Mouse (Mus musculus) midbrain, embryonic 14.5 days (tissue): ENCODE results near the gene Akap2. TPM values are rescaled to one million over a fixed set of nuclear protein-coding genes. Genes with fewer than 3 reads are reported as not detected.

Experiments
- ATAC-seq: fragments of 200-750 bp; cut with Nextera tagmentation; 2 replicates; pipeline ENCODE4 v1.8.0; 2017; ENCODE audit warnings: moderate number of reproducible peaks, moderate library complexity; ENCODE audit not compliant: low FRiP score, low TSS enrichment
- DNase-seq: peaks from one replicate; pipeline ENCODE4 v3.0.0-alpha.2; 2015
- H3K27ac ChIP-seq: fragments of 300-500 bp; sonication (generic); replicated peaks from 2 replicates; pipeline ENCODE4 v1.5.1; 2014; ENCODE audit warnings: mild to moderate bottlenecking, low read depth, low read length, moderate library complexity
- H3K27me3 ChIP-seq: fragments of 300-500 bp; sonication (generic); 2 replicates; pipeline ENCODE4 v1.6.1; 2014; ENCODE audit warnings: low read length, control low read depth, mixed read lengths; ENCODE audit not compliant: control insufficient read depth, insufficient read depth
- H3K36me3 ChIP-seq: fragments of 300-500 bp; sonication (generic); 2 replicates; pipeline ENCODE4 v1.6.1; 2014; ENCODE audit warnings: low read length, control low read depth; ENCODE audit not compliant: control insufficient read depth, insufficient read depth
- H3K4me1 ChIP-seq: fragments of 300-500 bp; sonication (generic); 2 replicates; pipeline ENCODE4 v1.6.1; 2014; ENCODE audit warnings: mild to moderate bottlenecking, antibody characterized with exemption, low read length, control low read depth; ENCODE audit not compliant: control insufficient read depth, insufficient read depth
- H3K4me2 ChIP-seq: fragments of 300-500 bp; sonication (generic); 2 replicates; pipeline ENCODE4 v1.6.1; 2014; ENCODE audit warnings: mild to moderate bottlenecking, low read length, moderate library complexity
- H3K4me3 ChIP-seq: fragments of 300-500 bp; sonication (generic); replicated peaks from 2 replicates; pipeline ENCODE4 v1.5.1; 2014; ENCODE audit warnings: low read depth, low read length
- H3K9ac ChIP-seq: fragments of 300-500 bp; sonication (generic); replicated peaks from 2 replicates; pipeline ENCODE4 v1.6.1; 2014; ENCODE audit warnings: mild to moderate bottlenecking, low read length, moderate library complexity
- H3K9me3 ChIP-seq: fragments of 300-500 bp; sonication (generic); 2 replicates; pipeline ENCODE4 v1.6.1; 2016; ENCODE audit warnings: low read length, control low read depth, mixed read lengths; ENCODE audit not compliant: control insufficient read depth
- WGBS: fragments of 180-500 bp; shearing (Covaris S2); extraction: QIAGEN DNeasy Blood & Tissue Kit; methylation state at CpG from one replicate; pipeline ENCODE4 v1.1.7; 2014; 5-methylcytosine and 5-hydroxymethylcytosine counted together
- polyA plus RNA-seq: library from polyadenylated mRNA; unstranded; fragments of >200 nt; fragmentation: Nextera tagmentation; extraction: Ambion mirVana; gene quantifications from 2 replicates; pipeline ENCODE4 v1.2.1, GENCODE M21; 2014

Gene Akap2
- polyA plus RNA-seq, 1 experiment from 2014 or later: 10.6 TPM

DNA sequence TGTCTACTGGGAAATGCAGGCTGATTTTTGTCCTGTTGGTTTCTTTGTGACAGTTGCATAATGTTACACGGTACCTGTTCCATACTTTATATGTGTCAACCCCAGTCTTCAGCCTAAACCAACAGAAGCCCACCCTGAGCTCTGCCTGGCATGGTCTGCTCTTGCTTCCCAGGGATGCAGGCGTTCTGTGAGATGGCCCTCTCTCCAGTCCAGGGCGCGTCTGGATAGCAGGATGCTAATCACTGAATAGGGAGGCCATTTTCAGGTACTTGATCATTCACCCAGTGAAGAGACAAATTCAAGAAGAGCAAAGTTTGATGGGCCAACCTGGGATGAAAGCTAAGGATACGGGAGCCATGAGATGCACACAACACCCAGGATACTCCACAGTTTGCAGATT is 161.7 kb downstream of the Akap2 start:
- Histone ChIP-seq H3K4me1 (no peaks in the 10 kb centered on the region), H3K9ac (no peak overlapping the region), H3K27ac (no peak overlapping the region), H3K4me3 (no peak overlapping the region), H3K4me2 (no peak overlapping the region), H3K36me3 (no peaks in the 10 kb centered on the region), H3K27me3 (no peaks in the 10 kb centered on the region), H3K9me3 (no peaks in the 10 kb centered on the region)
- whole genome bisulfite sequencing: 90% methylated on average over 5 of the region's 5 CpGs
- ATAC-seq (no peak), DNase-seq (no peak)

DNA sequence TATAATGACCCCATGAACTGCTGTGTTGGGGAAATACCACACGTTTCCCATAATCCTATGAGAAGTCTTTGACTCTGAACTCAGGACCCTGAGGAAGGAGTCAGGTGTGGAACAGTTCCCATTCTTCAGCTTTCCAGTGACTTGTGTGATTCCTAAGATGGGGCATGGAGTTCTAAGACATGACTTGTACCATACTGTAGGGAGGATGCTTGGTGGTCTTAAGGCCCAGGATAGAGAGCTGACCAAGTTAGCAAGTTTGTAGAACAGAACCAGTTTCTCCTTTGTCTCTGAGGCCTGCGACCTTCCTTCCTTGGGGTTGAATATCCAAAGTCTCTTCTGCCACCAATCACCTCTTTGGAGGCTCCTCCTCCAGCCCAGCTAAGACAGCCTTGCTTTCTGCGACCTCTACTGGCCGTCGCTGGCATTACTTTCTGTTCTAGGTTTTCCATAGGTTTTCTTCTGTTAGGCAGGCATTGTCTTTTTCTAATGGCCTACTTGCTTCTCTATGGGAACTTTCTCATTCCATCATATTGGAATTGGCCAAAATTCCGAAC is 162.4 kb downstream of the Akap2 start:
- Histone ChIP-seq H3K27me3 (no peaks in the 10 kb centered on the region), H3K9ac (no peak overlapping the region), H3K4me3 (no peak overlapping the region), H3K9me3 (no peaks in the 10 kb centered on the region), H3K27ac (no peak overlapping the region), H3K4me2 (no peak overlapping the region), H3K36me3 (no peaks in the 10 kb centered on the region), H3K4me1 (no peaks in the 10 kb centered on the region)
- ATAC-seq (no peak; the same call in 1 of the 2 replicates), DNase-seq (peak; percentile 87)
- WGBS: 14% methylated on average over 6 of the region's 6 CpGs

DNA sequence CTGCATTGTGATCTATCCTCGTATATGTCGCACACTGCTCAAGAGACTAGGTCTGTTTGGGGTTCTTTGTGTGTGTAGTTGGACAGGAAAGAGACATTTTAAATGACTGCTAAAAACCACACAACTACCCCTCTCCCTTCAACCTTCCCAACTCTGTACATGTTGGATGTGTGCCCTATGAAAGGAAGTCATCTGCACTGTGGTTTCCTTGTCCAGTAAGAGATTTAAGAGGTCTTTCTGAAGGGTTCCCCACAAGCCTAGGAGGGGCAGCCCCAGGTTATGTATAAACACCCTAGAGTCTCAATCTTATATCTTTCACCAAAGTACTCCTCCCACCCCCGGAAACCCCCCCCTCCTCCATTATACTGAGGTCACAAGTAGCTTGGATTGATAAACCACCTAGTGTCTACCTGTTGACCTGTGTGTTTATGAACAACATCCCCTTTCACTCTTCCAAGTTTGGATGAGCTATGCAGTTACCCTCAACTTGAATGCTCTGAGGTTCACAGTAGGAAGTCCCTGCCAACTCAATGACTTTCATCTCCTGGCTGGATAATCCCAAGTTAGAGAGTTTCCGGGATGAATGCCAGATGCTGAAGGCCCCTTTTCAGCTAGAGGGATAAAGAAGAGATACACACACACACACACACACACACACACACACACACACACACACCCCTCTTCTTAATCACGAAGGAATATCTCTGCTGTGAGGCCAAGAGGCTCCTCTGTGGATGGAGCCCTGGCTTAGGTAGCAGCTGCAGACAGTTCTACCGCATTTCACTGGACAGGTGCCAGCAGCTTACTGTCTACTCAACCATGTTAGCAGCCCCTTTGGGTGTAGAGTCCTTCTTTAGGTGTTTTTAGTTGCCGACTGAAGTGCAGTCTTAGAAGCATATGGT is 166.3 kb downstream of the Akap2 start:
- Histone ChIP-seq H3K9me3 (no peaks in the 10 kb centered on the region), H3K36me3 (no peaks in the 10 kb centered on the region), H3K4me3 (no peak overlapping the region), H3K4me1 (0 out of 2 replicates have a peak, but pooled peaks cover 9% of the 10 kb centered on the region), H3K4me2 (no peak overlapping the region), H3K9ac (no peak overlapping the region), H3K27ac (no peak overlapping the region), H3K27me3 (no peaks in the 10 kb centered on the region)
- peak; percentile 51 for DNase-seq
- no peak for ATAC-seq
- 69% methylated on average over 7 of the region's 7 CpGs for WGBS

DNA sequence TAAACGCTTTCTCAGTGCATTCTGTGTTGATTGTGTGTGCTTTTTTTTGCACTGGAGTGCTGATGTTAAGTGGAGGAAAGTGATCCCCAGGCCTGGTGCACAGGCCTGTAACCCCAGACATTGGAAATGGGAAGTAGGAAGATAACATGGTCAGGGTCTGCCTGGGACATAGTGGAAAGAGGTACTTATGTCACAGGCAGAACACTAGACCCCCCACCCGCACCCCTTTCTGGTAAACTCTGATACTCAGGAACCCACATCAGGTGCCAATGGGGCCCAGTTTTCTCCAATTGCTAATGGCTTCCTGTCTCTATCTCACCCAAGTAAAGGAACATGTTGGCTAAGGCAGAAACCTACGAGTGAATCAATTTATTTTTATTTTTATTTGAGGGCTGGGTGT is 167.1 kb downstream of the Akap2 start:
- no peak for ATAC-seq
- no peak overlapping the region for H3K4me3 ChIP-seq
- H3K4me2 ChIP-seq: no peak overlapping the region
- 0 out of 2 replicates have a peak, but pooled peaks cover 9% of the 10 kb centered on the region for H3K4me1 ChIP-seq
- no peak overlapping the region for H3K27ac ChIP-seq
- no peaks in the 10 kb centered on the region for H3K36me3 ChIP-seq
- no peak overlapping the region for H3K9ac ChIP-seq
- WGBS: 95% methylated on average over 3 of the region's 3 CpGs
- H3K9me3 ChIP-seq: no peaks in the 10 kb centered on the region
- H3K27me3 ChIP-seq: no peaks in the 10 kb centered on the region
- DNase-seq: no peak

DNA sequence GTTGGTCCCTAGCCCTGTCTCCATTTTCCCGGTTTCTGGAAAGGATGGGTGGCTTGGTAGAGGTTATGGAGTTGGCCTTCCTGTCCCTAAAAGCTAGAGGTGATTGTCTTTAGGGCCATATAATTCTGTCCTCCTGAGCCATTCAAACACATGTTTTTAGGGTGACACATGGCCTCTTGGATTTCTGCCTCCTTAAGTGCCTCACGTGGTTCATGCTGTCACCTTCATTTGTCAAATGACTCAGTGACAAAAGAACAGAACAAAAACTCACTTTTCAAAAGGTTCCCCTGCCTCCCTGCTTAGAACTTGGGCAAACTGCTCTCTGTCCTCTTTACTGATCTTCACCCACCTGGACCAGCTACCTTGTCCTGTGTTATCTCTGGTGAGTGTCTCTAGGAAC is 167.7 kb downstream of the Akap2 start:
- ATAC-seq (no peak), DNase-seq (no peak)
- Histone ChIP-seq H3K36me3 (no peaks in the 10 kb centered on the region), H3K27me3 (no peaks in the 10 kb centered on the region), H3K9me3 (no peaks in the 10 kb centered on the region), H3K4me1 (0 out of 2 replicates have a peak, but pooled peaks cover 9% of the 10 kb centered on the region), H3K4me3 (no peak overlapping the region), H3K27ac (no peak overlapping the region), H3K4me2 (no peak overlapping the region), H3K9ac (no peak overlapping the region)
- WGBS: 62% methylated on average over 2 of the region's 2 CpGs

DNA sequence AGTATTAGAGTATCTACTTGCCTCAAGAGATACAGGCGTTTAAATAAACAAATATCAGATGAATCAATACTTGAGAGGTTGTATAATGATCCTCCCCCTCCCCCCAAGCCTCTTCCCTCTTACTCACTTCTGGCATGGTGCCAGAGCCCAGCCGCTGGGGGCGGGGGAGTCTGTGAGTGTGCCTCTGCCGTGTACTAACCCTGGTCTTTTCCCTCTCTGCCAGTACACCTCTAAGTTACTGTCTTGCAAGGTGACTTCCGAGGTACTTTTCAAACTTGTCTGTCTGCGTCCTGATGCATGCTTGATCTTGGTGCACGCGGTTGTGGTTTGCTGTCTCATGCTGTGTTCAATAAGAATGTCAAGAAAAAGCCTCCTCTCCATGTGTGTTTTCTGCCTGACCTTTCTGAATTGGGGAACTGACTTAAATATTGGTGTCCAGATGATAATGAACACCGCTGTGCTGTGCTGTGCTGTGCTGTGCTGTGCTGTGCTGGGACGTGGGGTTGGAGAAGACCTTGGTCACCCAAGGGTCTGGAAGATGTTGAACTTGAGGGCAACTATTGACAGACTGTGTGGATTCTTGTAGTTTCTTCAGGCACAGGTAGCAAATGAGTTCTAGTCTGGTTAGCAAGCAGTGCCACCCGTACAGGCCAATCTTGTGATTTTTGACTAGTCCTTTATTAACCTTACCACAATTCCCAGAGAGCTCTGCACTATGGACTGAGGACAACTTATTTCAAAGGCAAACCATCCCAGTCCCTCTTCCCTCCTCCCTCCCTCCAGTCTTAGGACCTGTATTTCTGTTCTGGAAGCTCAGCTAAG is 168.8 kb downstream of the Akap2 start:
- DNase-seq (peak; percentile 78), ATAC-seq (peak; percentile 66; the same call in 1 of the 2 replicates)
- H3K4me2 ChIP-seq: no peak overlapping the region
- no peak overlapping the region for H3K9ac ChIP-seq
- 0 out of 2 replicates have a peak, but pooled peaks cover 9% of the 10 kb centered on the region for H3K4me1 ChIP-seq
- H3K27me3 ChIP-seq: no peaks in the 10 kb centered on the region
- no peak overlapping the region for H3K4me3 ChIP-seq
- no peaks in the 10 kb centered on the region for H3K9me3 ChIP-seq
- 64% methylated on average over 11 of the region's 11 CpGs for WGBS
- no peak overlapping the region for H3K27ac ChIP-seq
- H3K36me3 ChIP-seq: no peaks in the 10 kb centered on the region

DNA sequence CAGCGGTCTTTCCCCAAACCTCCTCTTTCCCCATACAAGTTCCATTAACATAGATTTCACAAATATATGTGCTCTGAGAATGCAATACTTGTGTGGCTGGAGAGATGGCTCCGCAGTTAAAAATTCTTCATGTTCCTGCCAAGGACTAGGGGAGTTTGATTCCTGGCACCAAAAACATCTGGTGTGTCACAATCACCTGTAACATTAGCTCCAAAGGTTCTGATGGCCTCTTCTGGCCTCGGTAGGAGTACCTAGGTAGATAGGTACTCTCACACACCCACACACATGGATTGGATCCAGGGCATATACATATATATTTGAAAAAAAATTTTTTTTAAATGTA is 169.4 kb downstream of the Akap2 start:
- H3K36me3 ChIP-seq: no peaks in the 10 kb centered on the region
- over 99% methylated on average over 3 of the region's 3 CpGs for WGBS

DNA sequence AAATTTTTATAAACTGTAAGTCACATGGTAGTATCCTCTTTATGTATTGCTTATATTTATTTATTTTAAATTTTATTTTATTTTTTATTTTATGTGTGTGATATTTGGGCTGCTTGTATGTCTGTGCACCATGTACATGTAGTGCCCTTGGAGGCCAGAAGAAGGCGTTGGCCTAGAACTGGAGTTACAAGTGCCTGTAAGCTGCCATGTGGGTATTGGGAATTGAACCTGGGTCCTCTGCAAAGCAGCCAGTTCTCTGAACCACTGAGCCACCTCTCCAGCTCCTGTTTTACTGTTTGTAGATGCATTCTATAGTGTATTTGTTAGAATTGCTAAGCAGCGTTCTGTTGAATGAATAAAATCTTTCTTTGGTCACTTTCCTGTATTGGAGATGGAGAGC is 170.8 kb downstream of the Akap2 start:
- no peak for DNase-seq
- H3K4me2 ChIP-seq: no peak overlapping the region
- no peak overlapping the region for H3K4me3 ChIP-seq
- H3K9ac ChIP-seq: no peak overlapping the region
- H3K27me3 ChIP-seq: no peaks in the 10 kb centered on the region
- 93% methylated on average over 2 of the region's 2 CpGs for WGBS
- no peak for ATAC-seq
- H3K9me3 ChIP-seq: no peaks in the 10 kb centered on the region
- peaks cover 17% of the 10 kb centered on the region for H3K4me1 ChIP-seq
- H3K27ac ChIP-seq: no peak overlapping the region
- H3K36me3 ChIP-seq: no peaks in the 10 kb centered on the region

More for the DNA sequence above, 169.4 kb downstream of the Akap2 start:
- H3K4me3 ChIP-seq: no peak overlapping the region
- peaks cover 12% of the 10 kb centered on the region; the same call in 1 of the 2 replicates for H3K4me1 ChIP-seq
- ATAC-seq (no peak), DNase-seq (no peak)
- H3K9me3 ChIP-seq: no peaks in the 10 kb centered on the region
- H3K4me2 ChIP-seq: no peak overlapping the region
- H3K9ac ChIP-seq: no peak overlapping the region
- no peak overlapping the region for H3K27ac ChIP-seq
- no peaks in the 10 kb centered on the region for H3K27me3 ChIP-seq
